Mouse (Mus musculus): ENCODE measurements around the gene Fads3.

Fads3 gene

GRCm38 (mm10) chr19:10041388-10042148 is at the start of gene Fads3:
Fads3 (plus strand) TSS chr19:10041569.
- DNase-seq (ENCODE audit: low spot score in 2 of 2), result peak; percentile 84 to 86

GRCm38 (mm10) chr19:9992011-9992958 is 49.1 kb upstream of the Fads3 start:
- DNase-seq (ENCODE audit: low spot score in 2 of 2), result no peak

- peak; percentile 89 to 98 for DNase-seq (ENCODE audit: low spot score in 2 of 2)
Measured at GRCm38 (mm10) chr19:9993036-9993656, 48.2 kb upstream of the Fads3 start.

GRCm38 (mm10) chr19:9997204-9998062 is 43.9 kb upstream of the Fads3 start:
- DNase-seq (ENCODE audit: low spot score in 2 of 2), result no peak

- DNase-seq (ENCODE audit: low spot score in 2 of 2), result no peak
Measured at GRCm38 (mm10) chr19:9998063-9998416, 43.3 kb upstream of the Fads3 start.

- no peak for DNase-seq (ENCODE audit: low spot score in 2 of 2)
Measured at GRCm38 (mm10) chr19:9998736-9999486, 42.5 kb upstream of the Fads3 start.

GRCm38 (mm10) chr19:10000330-10000729 is 41.0 kb upstream of the Fads3 start:
- no peak for DNase-seq (ENCODE audit: low spot score in 2 of 2)

GRCm38 (mm10) chr19:10001206-10001969 is 40.0 kb upstream of the Fads3 start, which contains the start of the genes Best1 and Rab3il1:
Best1 (minus strand) TSS chr19:10001633.
Rab3il1 (plus strand) TSS chr19:10001669.
- DNase-seq (ENCODE audit: low spot score in 2 of 2), result no peak

- no peak for DNase-seq (ENCODE audit: low spot score in 2 of 2)
Measured at GRCm38 (mm10) chr19:10003696-10004095, 37.7 kb upstream of the Fads3 start.

GRCm38 (mm10) chr19:10011408-10011807 is 30.0 kb upstream of the Fads3 start:
- DNase-seq (ENCODE audit: low spot score in 2 of 2), result no peak

- peak; percentile 75 to 78 for DNase-seq (ENCODE audit: low spot score in 2 of 2)
Measured at GRCm38 (mm10) chr19:10012827-10013278, 28.5 kb upstream of the Fads3 start.

GRCm38 (mm10) chr19:10013348-10013747 is 28.0 kb upstream of the Fads3 start:
- DNase-seq (ENCODE audit: low spot score in 2 of 2), result no peak

- peak in 1 of 2 experiments; percentile 67 for DNase-seq (ENCODE audit: low spot score in 2 of 2)
Measured at GRCm38 (mm10) chr19:10013913-10014312, 27.5 kb upstream of the Fads3 start.

GRCm38 (mm10) chr19:10014824-10015223 is 26.5 kb upstream of the Fads3 start:
- no peak for DNase-seq (ENCODE audit: low spot score in 2 of 2)

- no peak for DNase-seq (ENCODE audit: low spot score in 2 of 2)
Measured at GRCm38 (mm10) chr19:10015442-10015841, 25.9 kb upstream of the Fads3 start.

GRCm38 (mm10) chr19:10016151-10016550 is 25.2 kb upstream of the Fads3 start:
- no peak for DNase-seq (ENCODE audit: low spot score in 2 of 2)

- DNase-seq (ENCODE audit: low spot score in 2 of 2), result peak; percentile 86 to 87
Measured at GRCm38 (mm10) chr19:10017637-10018526, 23.5 kb upstream of the Fads3 start.

- DNase-seq (ENCODE audit: low spot score in 2 of 2), result no peak
Measured at GRCm38 (mm10) chr19:10018527-10018818, 22.9 kb upstream of the Fads3 start.
